Mouse (Mus musculus) left cerebral cortex, adult 9 months (tissue): ENCODE measurements around the gene Cox7c.
"Not testable (repeated sequence)": the region's sequence is repeated elsewhere in the genome, so short reads cannot be mapped to it uniquely, and the experiment has no call there.

ENCODE experiments used
- DNase-seq, 2 experiments: peaks; one replicate each; pipeline ENCODE4 v3.0.0; 2022; ENCODE audit warnings: low spot score in 2 of 2

The Cox7c gene

GRCm38 (mm10) chr13:86046254-86046951, at the start of gene Cox7c:
Cox7c (minus strand) TSS chr13:86046904.
- peak; percentile 79 to 92 for DNase-seq

- DNase-seq: no peak
These were observed 21.5 kb upstream of the Cox7c start for GRCm38 (mm10) chr13:86068011-86068724.

- no peak for DNase-seq
These were observed 20.8 kb upstream of the Cox7c start for GRCm38 (mm10) chr13:86067508-86067907.

GRCm38 (mm10) chr13:86054091-86054490, 7.4 kb upstream of the Cox7c start:
- not testable (repeated sequence) for DNase-seq

- peak in 1 of 2 experiments; percentile 30 for DNase-seq
These were observed 41.6 kb downstream of the Cox7c start for GRCm38 (mm10) chr13:86004907-86005675.
